Comparison of ENCODE assay signal across 15 mouse cellular contexts in genomic region chr7:112353011-112353410, GRCm38 (mm10).
DNase-seq lines count a peak whose midpoint lies in the region; ATAC-seq lines count a peak whose summit lies in the region.
"Had no signal": no experiment of that assay in that cellular context is flagged by ENCODE, and none has a peak within 500 bp of the region (broad histone marks: within the 10 kb centered on the region; RNA-seq: fewer than 3 reads in every experiment).

No protein-coding gene starts in this region.

- no peaks in the 10 kb centered on the region for H3K36me3 ChIP-seq in forebrain, embryonic 10.5 days (replicated peaks)
- no peaks in the 10 kb centered on the region for H3K36me3 ChIP-seq in forebrain, embryonic 13.5 days (ENCODE audit: poor library complexity, severe bottlenecking)
- H3K36me3 ChIP-seq: hindbrain, embryonic 12.5 days had no signal

- H3K9ac ChIP-seq in forebrain, embryonic 13.5 days = no peak overlapping the region
- H3K9ac ChIP-seq: hindbrain, embryonic 12.5 days had no signal

- 81% methylated on average over 4 of the region's 4 CpGs for WGBS in forebrain, embryonic 10.5 days
- 84% methylated on average over 4 of the region's 4 CpGs for WGBS in forebrain, embryonic 13.5 days

- H3K4me3 ChIP-seq in forebrain, embryonic 10.5 days = no peak overlapping the region
- no peak overlapping the region for H3K4me3 ChIP-seq in forebrain, embryonic 13.5 days
- H3K4me3 ChIP-seq: erythroblast, embryonic 14.5 days; hindbrain, embryonic 12.5 days; myocyte had no signal

- H3K27me3 ChIP-seq in forebrain, embryonic 10.5 days (ENCODE audit: poor library complexity, severe bottlenecking) = 0 out of 2 replicates have a peak, but pooled peaks cover 7% of the 10 kb centered on the region
- H3K27me3 ChIP-seq in forebrain, embryonic 13.5 days = no peaks in the 10 kb centered on the region
- H3K27me3 ChIP-seq: hindbrain, embryonic 12.5 days had no signal

- H3K27ac ChIP-seq in forebrain, embryonic 10.5 days = peak overlapping the region; percentile 21; the same call in 1 of the 2 replicates
- H3K27ac ChIP-seq in forebrain, embryonic 13.5 days = no peak overlapping the region

- no peaks in the 10 kb centered on the region for H3K9me3 ChIP-seq in forebrain, embryonic 10.5 days
- no peaks in the 10 kb centered on the region for H3K9me3 ChIP-seq in forebrain, embryonic 13.5 days (replicated peaks)
- H3K9me3 ChIP-seq: hindbrain, embryonic 12.5 days had no signal

- H3K4me1 ChIP-seq in forebrain, embryonic 10.5 days = peaks cover 45% of the 10 kb centered on the region
- peaks cover 43% of the 10 kb centered on the region for H3K4me1 ChIP-seq in forebrain, embryonic 13.5 days

- H3K4me2 ChIP-seq in forebrain, embryonic 13.5 days = no peak overlapping the region
- H3K4me2 ChIP-seq: hindbrain, embryonic 12.5 days had no signal

- no peak for ATAC-seq in forebrain, embryonic 13.5 days
- ATAC-seq: intestine, embryonic 16.5 days had no signal

- DNase-seq in forebrain, embryonic 10.5 days (ENCODE audit: extremely low spot score, low spot score) = no peak
- DNase-seq in kidney, adult 18-20 months = peak; percentile 35
- DNase-seq in kidney, postnatal 14 days = no peak
- peak; percentile 17 to 57 for DNase-seq in lung, postnatal 4 days
- no peak for DNase-seq in lung, adult 18-20 months
- no peak for DNase-seq in thymus, adult 18-20 months
- no peak for DNase-seq in urinary bladder, adult 2 months (ENCODE audit: low spot score)
- DNase-seq: cerebellum, adult 2 months; gastrocnemius, postnatal 14 days; lung, adult 2 months had no signal

Comparison
In these comparisons a context has a peak if more than half of its experiments do, and no peak if none do; other contexts are left out.
1. DNase-seq: peak in kidney, adult 18-20 months (single experiment) and lung, postnatal 4 days (2 of 2); none in forebrain, embryonic 10.5 days (single experiment), kidney, postnatal 14 days (single experiment), lung, adult 18-20 months (0 of 2), thymus, adult 18-20 months (0 of 2) and urinary bladder, adult 2 months (single experiment).